Mouse (Mus musculus) C2C12 (cell line): ENCODE data around the gene Psph.

Experiments used
- CEBPB ChIP-seq: IDR thresholded peaks from one replicate; pipeline ENCODE4 v1.6.1; 2011; ENCODE audit warnings: low read depth, mild to moderate bottlenecking, control low read depth, moderate library complexity
- CTCF ChIP-seq: IDR thresholded peaks from one replicate; pipeline ENCODE4 v1.5.1; 2011; ENCODE audit not compliant: control insufficient read depth, insufficient read depth, insufficient read length
- FOSL1 ChIP-seq: IDR thresholded peaks from one replicate; pipeline ENCODE4 v1.8.0; 2011; ENCODE audit warnings: mild to moderate bottlenecking, low read length; ENCODE audit not compliant: poor library complexity, insufficient read depth, severe bottlenecking
- MAX ChIP-seq: IDR thresholded peaks from one replicate; pipeline ENCODE4 v1.6.1; 2011; ENCODE audit warnings: mild to moderate bottlenecking, control low read depth
- MYOD1 ChIP-seq: IDR thresholded peaks from one replicate; pipeline ENCODE4 v1.6.1; 2011; ENCODE audit warnings: low read depth; ENCODE audit not compliant: control insufficient read depth, insufficient read length
- MYOG ChIP-seq: IDR thresholded peaks from one replicate; pipeline ENCODE4 v1.6.1; 2011; ENCODE audit not compliant: control insufficient read depth, insufficient read length; ENCODE audit errors: extremely low read depth
- USF1 ChIP-seq: IDR thresholded peaks from one replicate; pipeline ENCODE4 v1.6.1; 2011; ENCODE audit warnings: low read depth, mild to moderate bottlenecking, control low read depth, moderate library complexity

DNA sequence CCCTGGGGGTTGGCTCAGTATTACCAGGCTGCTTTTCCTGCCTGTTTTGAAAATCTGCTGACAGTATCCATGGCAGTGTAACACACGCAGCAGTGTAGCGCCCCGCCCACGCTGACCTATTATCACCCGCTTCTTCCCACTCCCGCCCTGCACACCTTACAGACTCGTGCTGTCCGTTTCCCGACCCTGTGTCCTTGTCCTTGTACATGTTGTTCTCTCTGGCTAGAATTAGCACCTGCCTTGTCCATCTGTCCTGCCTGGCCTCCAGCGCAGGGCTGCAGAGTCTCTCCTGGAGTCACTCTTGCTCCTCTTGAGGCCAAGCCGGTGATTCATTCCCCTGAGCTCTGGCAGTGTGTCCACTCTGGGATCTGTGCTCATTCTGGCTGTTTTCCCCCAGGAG, 56.9 kb downstream of the Psph start:
- TF ChIP-seq CTCF, result no peak
- no peak for TF ChIP-seq CEBPB
- no peak for TF ChIP-seq MYOG
- peak; percentile 35 for TF ChIP-seq MYOD1
- no peak for TF ChIP-seq FOSL1
- TF ChIP-seq MAX, result no peak
- TF ChIP-seq USF1, result no peak
